Comparison of ENCODE assay signal across 26 mouse cellular contexts in genomic region chr9:22810454-22810853, GRCm38 (mm10).
DNase-seq lines count a peak whose midpoint lies in the region; ATAC-seq and TF ChIP-seq lines count a peak whose summit lies in the region.
"Had no signal": no experiment of that assay in that cellular context is flagged by ENCODE, and none has a peak within 500 bp of the region (broad histone marks: within the 10 kb centered on the region; RNA-seq: fewer than 3 reads in every experiment).

No protein-coding gene starts in this region.

- H3K36me3 ChIP-seq in MEL (ENCODE audit: control insufficient read depth in 1 of 2, insufficient read depth in 2 of 2, low read length in 2 of 2), result peaks cover 0 to 58% of the 10 kb centered on the region in 2 experiments; a peak in 2 of 4 replicates
- no peaks in the 10 kb centered on the region for H3K36me3 ChIP-seq in liver, embryonic 12.5 days
- H3K36me3 ChIP-seq in liver, embryonic 15.5 days (replicated peaks), result no peaks in the 10 kb centered on the region
- H3K36me3 ChIP-seq: forebrain, embryonic 10.5 days; heart, embryonic 10.5 days; heart, embryonic 13.5 days; hindbrain, embryonic 12.5 days; hindbrain, embryonic 15.5 days had no signal

- peak overlapping the region; percentile 30 for H3K9ac ChIP-seq in MEL (ENCODE audit: control insufficient read depth, low read depth, low read length, poor library complexity, severe bottlenecking)
- H3K9ac ChIP-seq in liver, embryonic 12.5 days, result peak overlapping the region; percentile 39; the same call in 1 of the 2 replicates
- H3K9ac ChIP-seq in liver, embryonic 15.5 days, result no peak overlapping the region
- H3K9ac ChIP-seq: forebrain, embryonic 13.5 days; heart, embryonic 13.5 days; hindbrain, embryonic 12.5 days; hindbrain, embryonic 15.5 days had no signal

- no peaks in the 10 kb centered on the region for H3K9me3 ChIP-seq in MEL (replicated peaks; ENCODE audit: insufficient read depth, low read length)
- H3K9me3 ChIP-seq in liver, embryonic 12.5 days (replicated peaks), result no peaks in the 10 kb centered on the region
- no peaks in the 10 kb centered on the region for H3K9me3 ChIP-seq in liver, embryonic 15.5 days (replicated peaks)
- H3K9me3 ChIP-seq: forebrain, embryonic 10.5 days; forebrain, embryonic 13.5 days; heart, embryonic 10.5 days; heart, embryonic 13.5 days; hindbrain, embryonic 12.5 days; hindbrain, embryonic 15.5 days had no signal

- peak overlapping the region; percentile 58 for H3K4me2 ChIP-seq in liver, embryonic 12.5 days
- H3K4me2 ChIP-seq in liver, embryonic 15.5 days, result peak overlapping the region; percentile 37
- H3K4me2 ChIP-seq: forebrain, embryonic 13.5 days; heart, embryonic 13.5 days; hindbrain, embryonic 12.5 days; hindbrain, embryonic 15.5 days had no signal

- no peaks in the 10 kb centered on the region for H3K79me2 ChIP-seq in MEL (ENCODE audit: control insufficient read depth, insufficient read depth, low read length, poor library complexity)

- no peaks in the 10 kb centered on the region for H3K27me3 ChIP-seq in MEL (ENCODE audit: control insufficient read depth in 1 of 2, insufficient read depth in 2 of 2, low read length in 2 of 2)
- H3K27me3 ChIP-seq in liver, embryonic 12.5 days (replicated peaks), result no peaks in the 10 kb centered on the region
- no peaks in the 10 kb centered on the region for H3K27me3 ChIP-seq in liver, embryonic 15.5 days
- H3K27me3 ChIP-seq: forebrain, embryonic 13.5 days; heart, embryonic 13.5 days; hindbrain, embryonic 12.5 days; hindbrain, embryonic 15.5 days; Patski had no signal

- TF ChIP-seq CTCF in MEL (IDR thresholded peaks at IDR 0.05 in 2 of 3, conservative IDR thresholded peaks at IDR 0.05 in 1 of 3; ENCODE audit: control insufficient read depth in 1 of 3, insufficient read depth in 1 of 3, low read depth in 2 of 3, low read length in 3 of 3, poor library complexity in 1 of 3, severe bottlenecking in 1 of 3), result no peak

- peak overlapping the region; percentile 63 for H3K27ac ChIP-seq in MEL (ENCODE audit: control insufficient read depth, low read depth, low read length)
- H3K27ac ChIP-seq in liver, embryonic 12.5 days, result peak overlapping the region; percentile 78
- peak overlapping the region; percentile 24; the same call in 1 of the 2 replicates for H3K27ac ChIP-seq in liver, embryonic 15.5 days (replicated peaks)
- H3K27ac ChIP-seq: forebrain, embryonic 10.5 days; forebrain, embryonic 13.5 days; gastrocnemius, adult 2 months; heart, adult 2 months; heart, embryonic 10.5 days; heart, embryonic 13.5 days; hindbrain, embryonic 12.5 days; hindbrain, embryonic 15.5 days had no signal

- no peak for TF ChIP-seq POLR2A in MEL (IDR thresholded peaks at IDR 0.05; ENCODE audit: control insufficient read depth in 1 of 2, insufficient read depth in 1 of 2, low read depth in 1 of 2, low read length in 2 of 2, poor library complexity in 1 of 2)

- H3K4me3 ChIP-seq in MEL (ENCODE audit: control insufficient read depth in 1 of 2, insufficient read depth in 1 of 2, low read depth in 2 of 2, low read length in 2 of 2), result peak overlapping the region; percentile 18 to 20
- peak overlapping the region; percentile 16; the same call in 1 of the 2 replicates for H3K4me3 ChIP-seq in liver, embryonic 12.5 days
- no peak overlapping the region for H3K4me3 ChIP-seq in liver, embryonic 15.5 days (replicated peaks)
- H3K4me3 ChIP-seq: forebrain, embryonic 10.5 days; forebrain, embryonic 13.5 days; gastrocnemius, adult 2 months; heart, adult 2 months; heart, embryonic 10.5 days; heart, embryonic 13.5 days; hindbrain, embryonic 12.5 days; hindbrain, embryonic 15.5 days had no signal

- 29% methylated on average over 8 of the region's 8 CpGs for WGBS in liver, embryonic 12.5 days (ENCODE audit: insufficient replicate concordance)
- 23% methylated on average over 8 of the region's 8 CpGs for WGBS in liver, embryonic 15.5 days (ENCODE audit: insufficient replicate concordance)

- peak; percentile 78 for DNase-seq in MEL (ENCODE audit: low read depth, low spot score)
- DNase-seq in c-Kit-positive CD71-positive TER-119-positive erythroid progenitor cells, embryonic 14.5 days (ENCODE audit: low spot score), result peak; percentile 76
- no peak for DNase-seq in lung, postnatal 10 days
- no peak for DNase-seq in T-cell, adult 2 months (ENCODE audit: low spot score)
- no peak for DNase-seq in kidney, postnatal 14 days
- DNase-seq in frontal cortex, adult 2 months (ENCODE audit: extremely low spot score in 1 of 2, low spot score in 1 of 2), result no peak
- DNase-seq: adrenal gland, adult 2 months; adrenal gland, postnatal 14 days; cerebellum, adult 18-20 months; cerebellum, adult 9-10 months; cerebellum, postnatal 14 days; gastrocnemius, adult 2 months; gastrocnemius, postnatal 25 days; heart, adult 2 months; heart, postnatal 14 days had no signal

- H3K4me1 ChIP-seq in MEL (ENCODE audit: control insufficient read depth in 1 of 2, insufficient read depth in 2 of 2, low read length in 2 of 2), result peaks cover 57 to 59% of the 10 kb centered on the region in 2 experiments
- H3K4me1 ChIP-seq in liver, embryonic 12.5 days, result peaks cover 83% of the 10 kb centered on the region
- H3K4me1 ChIP-seq in liver, embryonic 15.5 days (replicated peaks), result peaks cover 72% of the 10 kb centered on the region
- H3K4me1 ChIP-seq: forebrain, embryonic 13.5 days; hindbrain, embryonic 15.5 days had no signal

- peak; percentile 36 to 60 for TF ChIP-seq EP300 in MEL (IDR thresholded peaks at IDR 0.05; ENCODE audit: low read depth in 1 of 2, low read length in 2 of 2)

- TF ChIP-seq RAD21 in MEL (IDR thresholded peaks at IDR 0.05; ENCODE audit: low read depth, low read length), result no peak; the same call in 1 of the 2 replicates

- peak; percentile 52 for ATAC-seq in liver, embryonic 12.5 days
- ATAC-seq in liver, embryonic 15.5 days (ENCODE audit: insufficient read depth), result no peak
- ATAC-seq: CD4-positive, CD25-positive, alpha-beta regulatory T cell, adult 4 months; forebrain, embryonic 13.5 days; forebrain, embryonic 16.5 days; Patski had no signal

TF ChIP-seq in MEL, 35 proteins besides CTCF, POLR2A, EP300 and RAD21:
- TF ChIP-seq MYC (IDR thresholded peaks at IDR 0.05; ENCODE audit: low read depth, low read length) (no peak), SIN3A (IDR thresholded peaks at IDR 0.05; ENCODE audit: low read length) (no peak), USF2 (IDR thresholded peaks at IDR 0.05; ENCODE audit: borderline replicate concordance in 1 of 2, insufficient read depth in 1 of 2, low read depth in 1 of 2, low read length in 2 of 2) (no peak), GABPA (IDR thresholded peaks at IDR 0.05; ENCODE audit: low read depth, low read length) (peak; percentile 55; the same call in 1 of the 2 replicates), USF1 (IDR thresholded peaks at IDR 0.05; ENCODE audit: low read depth, low read length) (no peak), NRF1 (IDR thresholded peaks at IDR 0.05; ENCODE audit: insufficient read depth, low read depth, low read length, poor library complexity, severe bottlenecking) (peak; percentile 11; the same call in 1 of the 2 replicates), TBP (IDR thresholded peaks at IDR 0.05; ENCODE audit: low read depth, low read length) (peak; percentile 30; the same call in 1 of the 2 replicates), UBTF (IDR thresholded peaks at IDR 0.05; ENCODE audit: borderline replicate concordance, insufficient read depth, low read depth, low read length) (no peak), MAFK (IDR thresholded peaks at IDR 0.05; ENCODE audit: borderline replicate concordance, low read depth, low read length) (no peak), TCF12 (IDR thresholded peaks at IDR 0.05; ENCODE audit: low read depth, low read length) (peak; percentile 62), KAT2A (conservative IDR thresholded peaks at IDR 0.05; ENCODE audit: low read depth, low read length) (0 out of 2 replicates have a peak, but pooled peaks have one; percentile 13), POLR2AphosphoS2 (IDR thresholded peaks at IDR 0.05; ENCODE audit: low read length) (no peak), CHD1 (IDR thresholded peaks at IDR 0.05; ENCODE audit: low read depth, low read length) (peak; percentile 73; the same call in 1 of the 2 replicates), MAZ (IDR thresholded peaks at IDR 0.05; ENCODE audit: low read depth, low read length) (peak; percentile 79; the same call in 1 of the 2 replicates), MYB (IDR thresholded peaks at IDR 0.05; ENCODE audit: low read depth, low read length) (no peak), HCFC1 (IDR thresholded peaks at IDR 0.05; ENCODE audit: low read depth, low read length) (peak; percentile 45; the same call in 1 of the 2 replicates), ZNF384 (IDR thresholded peaks at IDR 0.05; ENCODE audit: low read depth, low read length) (peak; percentile 28; the same call in 1 of the 2 replicates), ETS1 (IDR thresholded peaks at IDR 0.05; ENCODE audit: low read depth, low read length) (peak; percentile 57; the same call in 1 of the 2 replicates), TAL1 (IDR thresholded peaks at IDR 0.05; ENCODE audit: low read length) (no peak), BHLHE40 (IDR thresholded peaks at IDR 0.05; ENCODE audit: borderline replicate concordance, low read depth, low read length) (0 out of 2 replicates have a peak, but pooled peaks have one; percentile 32), MEF2A (IDR thresholded peaks at IDR 0.05; ENCODE audit: extremely low read depth, insufficient replicate concordance, low read depth, low read length, poor library complexity, severe bottlenecking) (0 out of 2 replicates have a peak, but pooled peaks have one; percentile 51), CHD2 (IDR thresholded peaks at IDR 0.05; ENCODE audit: low read length) (0 out of 2 replicates have a peak, but pooled peaks have one; percentile 39), RCOR1 (IDR thresholded peaks at IDR 0.05; ENCODE audit: low read depth, low read length) (no peak; the same call in 1 of the 2 replicates), MAX (IDR thresholded peaks at IDR 0.05; ENCODE audit: low read length) (peak; percentile 65; the same call in 1 of the 2 replicates), ZMIZ1 (IDR thresholded peaks at IDR 0.05; ENCODE audit: low read depth, low read length) (peak; percentile 54; the same call in 1 of the 2 replicates), MXI1 (IDR thresholded peaks at IDR 0.05; ENCODE audit: low read depth, low read length) (peak; percentile 34), GATA1 (IDR thresholded peaks at IDR 0.05; ENCODE audit: low read depth, low read length) (peak; percentile 30), ZKSCAN1 (IDR thresholded peaks at IDR 0.05; ENCODE audit: low read depth, low read length) (no peak)

Comparison
In these comparisons a context has a peak if more than half of its experiments do, and no peak if none do; other contexts are left out.
1. DNase-seq: peak in MEL (single experiment) and c-Kit-positive CD71-positive TER-119-positive erythroid progenitor cells, embryonic 14.5 days (single experiment); none in lung, postnatal 10 days (single experiment), T-cell, adult 2 months (single experiment), kidney, postnatal 14 days (single experiment) and frontal cortex, adult 2 months (0 of 2).
2. H3K27ac ChIP-seq: peak in every context shown above with its lines; median percentile 78 in liver, embryonic 12.5 days; 63 in MEL; 24 in liver, embryonic 15.5 days.